Mouse (Mus musculus): ENCODE data around the gene Acsf3. TPM values are rescaled to one million over a fixed set of nuclear protein-coding genes. Genes with fewer than 3 reads are reported as not detected.

The Acsf3 gene
- total and polyA plus RNA-seq, 3 experiments, result 2.2 to 10.4 (median 9.0) TPM

GRCm38 (mm10) chr8:122850641-122851240 lies 75.5 kb downstream of the Acsf3 start:
- in situ Hi-C loops (cut with MboI; ENCODE audit: low pct_ligation_motif_present, low pct_unique_long_range_greater_than_20kb, low sequenced_read_pairs), result no loop called here
- no peak for DNase-seq (ENCODE audit: extremely low read depth)
- Histone ChIP-seq H3K9me3 (replicated peaks; ENCODE audit: low read length) (no peaks in the 10 kb centered on the region), H3K27ac (ENCODE audit: insufficient read depth, low read depth) (no peak overlapping the region), H3K36me3 (replicated peaks in 1 of 2; ENCODE audit: control insufficient read depth in 1 of 2, insufficient read depth in 1 of 2, low read length in 1 of 2) (no peaks in the 10 kb centered on the region), H3K4me1 (ENCODE audit: control insufficient read depth in 1 of 2, insufficient read depth in 2 of 2) (peaks cover 3 to 5% of the 10 kb centered on the region in 2 experiments; a peak in 2 of 4 replicates), H3K9ac (ENCODE audit: insufficient read depth, low read depth) (no peak overlapping the region), H3K4me3 (replicated peaks in 1 of 3; ENCODE audit: low read depth in 2 of 3, low read length in 2 of 3, poor library complexity in 1 of 3) (no peak overlapping the region), H3K79me2 (replicated peaks; ENCODE audit: control insufficient read depth, extremely low read depth, insufficient read depth, poor library complexity, severe bottlenecking) (no peaks in the 10 kb centered on the region), H3K27me3 (replicated peaks) (peaks cover 98% of the 10 kb centered on the region), H3K4me2 (ENCODE audit: insufficient read depth, low read depth, poor library complexity, severe bottlenecking) (no peak overlapping the region)
- dilution Hi-C loops (cut with MboI; ENCODE audit: extremely low pct_ligation_motif_present, extremely low pct_unique_long_range_greater_than_20kb, low sequenced_read_pairs), result no loop called here
- TF ChIP-seq TBP (conservative IDR thresholded peaks at IDR 0.05; ENCODE audit: low read depth, low read length), result no peak
- no peak for TF ChIP-seq MAFK (IDR thresholded peaks at IDR 0.05; ENCODE audit: insufficient replicate concordance, low read length)
- no peak for TF ChIP-seq BHLHE40 (IDR thresholded peaks at IDR 0.05; ENCODE audit: low read depth, low read length)
- no peak for TF ChIP-seq NRF1 (IDR thresholded peaks at IDR 0.05; ENCODE audit: low read depth, low read length)
- no peak for TF ChIP-seq MYC (IDR thresholded peaks at IDR 0.05; ENCODE audit: low read depth, low read length)
- no peak for TF ChIP-seq SMC3 (IDR thresholded peaks at IDR 0.05; ENCODE audit: low read depth, low read length)
- TF ChIP-seq CTCF (conservative IDR thresholded peaks at IDR 0.05 in 1 of 2, IDR thresholded peaks at IDR 0.05 in 1 of 2; ENCODE audit: low read depth in 2 of 2, low read length in 2 of 2), result no peak
- no peak for TF ChIP-seq MEF2A (IDR thresholded peaks at IDR 0.05; ENCODE audit: borderline replicate concordance, low read depth, low read length)
- no peak for TF ChIP-seq SIN3A (IDR thresholded peaks at IDR 0.05; ENCODE audit: low read length)
- no peak for TF ChIP-seq MXI1 (IDR thresholded peaks at IDR 0.05; ENCODE audit: low read depth, low read length)
- TF ChIP-seq TCF12 (IDR thresholded peaks at IDR 0.05; ENCODE audit: low read depth, low read length), result no peak
- no peak for TF ChIP-seq POLR2AphosphoS2 (IDR thresholded peaks at IDR 0.05; ENCODE audit: low read depth, low read length)
- no peak for TF ChIP-seq E2F4 (IDR thresholded peaks at IDR 0.05; ENCODE audit: insufficient replicate concordance, low read depth, low read length)
- TF ChIP-seq MAZ (IDR thresholded peaks at IDR 0.05; ENCODE audit: low read depth, low read length), result no peak
- TF ChIP-seq ELF1 (IDR thresholded peaks at IDR 0.05; ENCODE audit: low read depth, low read length), result no peak
- TF ChIP-seq CHD2 (IDR thresholded peaks at IDR 0.05; ENCODE audit: low read length), result no peak
- no peak for TF ChIP-seq CHD1 (IDR thresholded peaks at IDR 0.05; ENCODE audit: low read depth, low read length)
- TF ChIP-seq PAX5 (IDR thresholded peaks at IDR 0.05; ENCODE audit: low read length), result no peak

GRCm38 (mm10) chr8:122851692-122852545 lies 76.6 kb downstream of the Acsf3 start:
- in situ Hi-C loops (cut with MboI; ENCODE audit: low pct_ligation_motif_present, low pct_unique_long_range_greater_than_20kb, low sequenced_read_pairs) (no loop called here), dilution Hi-C loops (cut with MboI; ENCODE audit: extremely low pct_ligation_motif_present, extremely low pct_unique_long_range_greater_than_20kb, low sequenced_read_pairs) (no loop called here)
- no peak overlapping the region for H3K4me3 ChIP-seq (replicated peaks in 1 of 3; ENCODE audit: low read depth in 2 of 3, low read length in 2 of 3, poor library complexity in 1 of 3)
- H3K79me2 ChIP-seq (replicated peaks; ENCODE audit: control insufficient read depth, extremely low read depth, insufficient read depth, poor library complexity, severe bottlenecking), result no peaks in the 10 kb centered on the region
- H3K36me3 ChIP-seq (replicated peaks in 1 of 2; ENCODE audit: control insufficient read depth in 1 of 2, insufficient read depth in 1 of 2, low read length in 1 of 2), result no peaks in the 10 kb centered on the region
- no peak overlapping the region for H3K27ac ChIP-seq (ENCODE audit: insufficient read depth, low read depth)
- H3K4me1 ChIP-seq (ENCODE audit: control insufficient read depth in 1 of 2, insufficient read depth in 2 of 2), result peaks cover 3 to 5% of the 10 kb centered on the region in 2 experiments; a peak in 2 of 4 replicates
- H3K9ac ChIP-seq (ENCODE audit: insufficient read depth, low read depth), result no peak overlapping the region
- H3K27me3 ChIP-seq (replicated peaks), result peaks cover 95% of the 10 kb centered on the region
- no peaks in the 10 kb centered on the region for H3K9me3 ChIP-seq (replicated peaks; ENCODE audit: low read length)
- TF ChIP-seq SMC3 (IDR thresholded peaks at IDR 0.05; ENCODE audit: low read depth, low read length), result no peak
- no peak for TF ChIP-seq CHD1 (IDR thresholded peaks at IDR 0.05; ENCODE audit: low read depth, low read length)
- no peak for TF ChIP-seq RAD21 (IDR thresholded peaks at IDR 0.05; ENCODE audit: low read depth, low read length)
- no peak for TF ChIP-seq E2F4 (IDR thresholded peaks at IDR 0.05; ENCODE audit: insufficient replicate concordance, low read depth, low read length)
- TF ChIP-seq IRF4 (IDR thresholded peaks at IDR 0.05; ENCODE audit: low read depth, low read length), result no peak
- no peak for TF ChIP-seq CTCF (conservative IDR thresholded peaks at IDR 0.05 in 1 of 2, IDR thresholded peaks at IDR 0.05 in 1 of 2; ENCODE audit: low read depth in 2 of 2, low read length in 2 of 2)
- TF ChIP-seq TBP (conservative IDR thresholded peaks at IDR 0.05; ENCODE audit: low read depth, low read length), result no peak
- no peak for TF ChIP-seq MXI1 (IDR thresholded peaks at IDR 0.05; ENCODE audit: low read depth, low read length)
- no peak for TF ChIP-seq MEF2A (IDR thresholded peaks at IDR 0.05; ENCODE audit: borderline replicate concordance, low read depth, low read length)
- no peak for TF ChIP-seq UBTF (IDR thresholded peaks at IDR 0.05; ENCODE audit: low read depth, low read length)
- TF ChIP-seq NELFE (IDR thresholded peaks at IDR 0.05; ENCODE audit: low read depth, low read length), result no peak
- no peak for TF ChIP-seq MAX (IDR thresholded peaks at IDR 0.05; ENCODE audit: low read length)
- TF ChIP-seq ELF1 (IDR thresholded peaks at IDR 0.05; ENCODE audit: low read depth, low read length), result no peak
- no peak for TF ChIP-seq HCFC1 (IDR thresholded peaks at IDR 0.05; ENCODE audit: low read depth, low read length)
- TF ChIP-seq ZC3H11A (IDR thresholded peaks at IDR 0.05; ENCODE audit: low read depth, low read length), result no peak
- no peak for TF ChIP-seq SIN3A (IDR thresholded peaks at IDR 0.05; ENCODE audit: low read length)
- TF ChIP-seq ZNF384 (IDR thresholded peaks at IDR 0.05; ENCODE audit: low read depth, low read length), result no peak
- TF ChIP-seq USF2 (conservative IDR thresholded peaks at IDR 0.05; ENCODE audit: low read depth, low read length), result no peak
- TF ChIP-seq BHLHE40 (IDR thresholded peaks at IDR 0.05; ENCODE audit: low read depth, low read length), result no peak
- no peak for DNase-seq (ENCODE audit: extremely low read depth)
- H3K4me2 ChIP-seq (ENCODE audit: insufficient read depth, low read depth, poor library complexity, severe bottlenecking), result no peak overlapping the region

Measured in CH12.LX (cell line).